Mouse (Mus musculus) heart, postnatal 0 days (tissue): ENCODE measurements around the gene Zfp987.
"Not testable (repeated sequence)": the region's sequence is repeated elsewhere in the genome, so short reads cannot be mapped to it uniquely, and the experiment has no call there.

ENCODE experiments used
- CTCF ChIP-seq: IDR thresholded peaks from 2 replicates; pipeline ENCODE4 v1.5.1; 2016; ENCODE audit warnings: antibody characterized with exemption, control low read depth, low read depth
- EP300 ChIP-seq: IDR thresholded peaks from 2 replicates; pipeline ENCODE4 v1.6.1; 2016; ENCODE audit warnings: antibody characterized with exemption, low read depth

DNA sequence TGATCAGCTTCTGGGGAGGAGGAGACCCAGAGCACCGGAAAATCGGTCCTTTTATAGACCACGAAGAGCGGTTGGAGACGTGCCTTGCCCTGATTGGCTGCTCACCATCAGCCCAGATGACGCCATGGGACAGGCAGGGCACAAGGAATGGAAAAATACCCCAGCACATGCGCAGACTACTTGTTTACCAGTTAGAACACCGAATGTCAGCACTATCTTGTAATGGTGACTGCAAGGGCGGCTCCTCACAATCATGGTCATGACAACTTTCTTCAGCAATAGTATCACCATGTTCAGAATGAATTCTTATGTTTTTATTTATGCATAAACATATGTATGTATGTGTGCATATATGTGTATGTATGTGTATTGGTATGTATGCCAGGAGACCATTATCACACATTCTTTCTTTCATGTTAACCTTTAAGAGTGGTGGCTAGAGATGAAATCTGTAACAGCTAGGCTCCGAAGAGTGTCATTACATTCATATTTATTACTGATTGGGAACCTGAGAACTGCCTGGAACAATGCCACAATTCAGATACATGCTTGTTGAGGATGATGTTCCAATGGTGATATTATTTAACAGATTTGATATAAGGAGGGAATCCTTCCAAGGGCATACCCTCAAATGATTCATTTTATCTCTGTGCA is 70.9 kb downstream of the Zfp987 start:
- not testable (repeated sequence) for TF ChIP-seq CTCF, EP300
